Comparison of ENCODE assay signal across 21 mouse cellular contexts in the genomic region with DNA sequence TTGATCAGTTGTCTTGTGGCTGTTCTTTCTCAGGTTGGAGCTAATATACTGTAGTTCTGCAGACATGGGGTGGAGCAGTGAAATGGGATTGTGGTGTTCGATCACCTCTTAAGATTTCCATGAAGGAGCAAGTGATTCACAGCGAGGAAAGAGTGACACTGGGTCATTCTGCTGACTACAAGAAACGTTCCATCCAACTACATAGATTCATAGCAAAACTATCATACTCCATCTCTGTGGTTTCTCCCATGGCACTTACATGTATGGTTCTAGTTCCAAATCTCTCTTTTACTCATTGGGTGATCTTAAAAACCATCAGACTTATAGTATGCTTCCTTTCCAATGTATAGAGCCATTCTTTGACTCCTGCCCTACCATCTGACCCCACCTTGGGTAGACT. TPM values are rescaled to one million over a fixed set of nuclear protein-coding genes. Genes with fewer than 3 reads are reported as not detected.
DNase-seq lines count a peak whose midpoint lies in the region; ATAC-seq lines count a peak whose summit lies in the region.
"Had no signal": no experiment of that assay in that cellular context is flagged by ENCODE, and none has a peak within 500 bp of the region (broad histone marks: within the 10 kb centered on the region; RNA-seq: fewer than 3 reads in every experiment).

No protein-coding gene starts in this region.

- H3K9ac ChIP-seq in liver, embryonic 12.5 days: no peak overlapping the region
- no peak overlapping the region for H3K9ac ChIP-seq in liver, embryonic 11.5 days (ENCODE audit: low read depth, low read length)
- no peak overlapping the region for H3K9ac ChIP-seq in liver, embryonic 15.5 days
- H3K9ac ChIP-seq: embryonic facial prominence, embryonic 12.5 days; forebrain, embryonic 13.5 days; forebrain, embryonic 15.5 days; forebrain, postnatal 0 days had no signal

- H3K27me3 ChIP-seq in liver, embryonic 12.5 days (replicated peaks): 0 out of 2 replicates have a peak, but pooled peaks cover 4% of the 10 kb centered on the region
- no peaks in the 10 kb centered on the region for H3K27me3 ChIP-seq in liver, embryonic 11.5 days (replicated peaks; ENCODE audit: control insufficient read depth, insufficient read depth, low read length)
- no peaks in the 10 kb centered on the region for H3K27me3 ChIP-seq in liver, embryonic 15.5 days
- H3K27me3 ChIP-seq: embryonic facial prominence, embryonic 12.5 days; forebrain, embryonic 13.5 days; forebrain, embryonic 15.5 days; Patski had no signal

- 71% methylated on average over 3 of the region's 3 CpGs for WGBS in liver, embryonic 12.5 days (ENCODE audit: insufficient replicate concordance)
- WGBS in liver, embryonic 11.5 days: 84% methylated on average over 3 of the region's 3 CpGs
- WGBS in liver, embryonic 15.5 days (ENCODE audit: insufficient replicate concordance): 70% methylated on average over 3 of the region's 3 CpGs

- no peak overlapping the region for H3K4me3 ChIP-seq in liver, embryonic 12.5 days
- no peak overlapping the region for H3K4me3 ChIP-seq in liver, embryonic 11.5 days (ENCODE audit: low read depth, low read length)
- H3K4me3 ChIP-seq in liver, embryonic 15.5 days (replicated peaks): no peak overlapping the region
- H3K4me3 ChIP-seq: embryonic facial prominence, embryonic 10.5 days; embryonic facial prominence, embryonic 12.5 days; forebrain, embryonic 13.5 days; forebrain, embryonic 15.5 days had no signal

- H3K9me3 ChIP-seq in liver, embryonic 12.5 days (replicated peaks): no peaks in the 10 kb centered on the region
- H3K9me3 ChIP-seq in liver, embryonic 11.5 days (ENCODE audit: control insufficient read depth, low read length): no peaks in the 10 kb centered on the region
- H3K9me3 ChIP-seq in liver, embryonic 15.5 days (replicated peaks): no peaks in the 10 kb centered on the region
- H3K9me3 ChIP-seq: embryonic facial prominence, embryonic 10.5 days; embryonic facial prominence, embryonic 12.5 days; forebrain, embryonic 13.5 days; forebrain, embryonic 15.5 days had no signal

- H3K4me2 ChIP-seq in liver, embryonic 12.5 days: no peak overlapping the region
- H3K4me2 ChIP-seq in liver, embryonic 11.5 days: no peak overlapping the region
- H3K4me2 ChIP-seq in liver, embryonic 15.5 days: no peak overlapping the region
- H3K4me2 ChIP-seq: embryonic facial prominence, embryonic 12.5 days; forebrain, embryonic 13.5 days; forebrain, embryonic 15.5 days had no signal

- DNase-seq in liver, embryonic 11.5 days (ENCODE audit: low spot score): no peak
- DNase-seq in liver: no peak
- DNase-seq in left cerebral cortex, postnatal 25 days (ENCODE audit: low spot score in 2 of 2): no peak
- DNase-seq: adrenal gland, adult 8-10 months; adrenal gland, postnatal 14 days; adrenal gland, postnatal 36 days; cerebellum, adult 11-12 months; cerebellum, adult 2 months; cerebellum, adult 9-10 months; cerebellum, postnatal 10 days; cerebellum, postnatal 25 days; forebrain, postnatal 0 days had no signal

- peaks cover 34% of the 10 kb centered on the region for H3K4me1 ChIP-seq in liver, embryonic 12.5 days
- H3K4me1 ChIP-seq in liver, embryonic 11.5 days (replicated peaks; ENCODE audit: control insufficient read depth, insufficient read depth, low read length): peaks cover 7% of the 10 kb centered on the region
- H3K4me1 ChIP-seq in liver, embryonic 15.5 days (replicated peaks): peaks cover 36% of the 10 kb centered on the region
- H3K4me1 ChIP-seq: embryonic facial prominence, embryonic 10.5 days; embryonic facial prominence, embryonic 12.5 days; forebrain, embryonic 15.5 days had no signal

- ATAC-seq in liver, embryonic 12.5 days: no peak
- ATAC-seq in liver, embryonic 11.5 days (replicated peaks; ENCODE audit: low FRiP score): no peak
- ATAC-seq in liver, embryonic 15.5 days (ENCODE audit: insufficient read depth): no peak
- ATAC-seq: activated CD4-positive, CD25-positive, alpha-beta regulatory T cell, adult 4 months; forebrain, embryonic 13.5 days; forebrain, embryonic 15.5 days; forebrain, postnatal 0 days had no signal

- peak overlapping the region; percentile 56; the same call in 1 of the 2 replicates for H3K27ac ChIP-seq in liver, embryonic 12.5 days
- no peak overlapping the region for H3K27ac ChIP-seq in liver, embryonic 11.5 days (ENCODE audit: low read depth, low read length)
- H3K27ac ChIP-seq in liver, embryonic 15.5 days (replicated peaks): peak overlapping the region; percentile 12; the same call in 1 of the 2 replicates
- H3K27ac ChIP-seq: embryonic facial prominence, embryonic 10.5 days; embryonic facial prominence, embryonic 12.5 days; forebrain, embryonic 13.5 days; forebrain, embryonic 15.5 days had no signal

- H3K36me3 ChIP-seq in liver, embryonic 12.5 days: no peaks in the 10 kb centered on the region
- no peaks in the 10 kb centered on the region for H3K36me3 ChIP-seq in liver, embryonic 11.5 days (ENCODE audit: control insufficient read depth, insufficient read depth, low read length)
- no peaks in the 10 kb centered on the region for H3K36me3 ChIP-seq in liver, embryonic 15.5 days (replicated peaks)
- H3K36me3 ChIP-seq: embryonic facial prominence, embryonic 10.5 days; embryonic facial prominence, embryonic 12.5 days; forebrain, embryonic 15.5 days; G1E had no signal

- intact Hi-C loops in left cerebral cortex, postnatal 25 days (cut with DNase I): no loop called here

RNA-seq across cellular contexts. Expression of a gene that starts 14.0 kb away (rescaled TPM):
- 64.7 and 71.1 TPM in 2 replicates for polyA plus RNA-seq in liver, embryonic 12.5 days (2016; fragmentation: Nextera tagmentation; extraction: Ambion mirVana)
- 74.4 and 76.3 TPM in 2 replicates for polyA plus RNA-seq in liver, embryonic 11.5 days (2014; fragmentation: Nextera tagmentation; extraction: Ambion mirVana)
- polyA plus RNA-seq in liver, embryonic 15.5 days (2015; fragmentation: Nextera tagmentation; extraction: Ambion mirVana): 53.5 and 59.8 TPM in 2 replicates
- total RNA-seq in left cerebral cortex, postnatal 25 days (2021): 100 to 1,000 TPM in 1 of 2 experiments, 10 to 100 TPM in 1; 93.7 to 110 TPM

RNA-seq across cellular contexts. Expression of a gene that starts 34.5 kb away (rescaled TPM):
- 41.8 and 41.9 TPM in 2 replicates for polyA plus RNA-seq in liver, embryonic 12.5 days (2016; fragmentation: Nextera tagmentation; extraction: Ambion mirVana)
- 54.1 and 54.6 TPM in 2 replicates for polyA plus RNA-seq in liver, embryonic 11.5 days (2014; fragmentation: Nextera tagmentation; extraction: Ambion mirVana)
- 42.5 and 42.9 TPM in 2 replicates for polyA plus RNA-seq in liver, embryonic 15.5 days (2015; fragmentation: Nextera tagmentation; extraction: Ambion mirVana)
- 10 to 100 TPM; 48.6 to 52.0 TPM for total RNA-seq in left cerebral cortex, postnatal 25 days (2021)
